Mouse (Mus musculus): ENCODE measurements around the gene Spop. TPM values are rescaled to one million over a fixed set of nuclear protein-coding genes. Genes with fewer than 3 reads are reported as not detected.

Gene Spop
- total and polyA plus RNA-seq, 3 experiments: 69.3 to 170 (median 155) TPM

DNA sequence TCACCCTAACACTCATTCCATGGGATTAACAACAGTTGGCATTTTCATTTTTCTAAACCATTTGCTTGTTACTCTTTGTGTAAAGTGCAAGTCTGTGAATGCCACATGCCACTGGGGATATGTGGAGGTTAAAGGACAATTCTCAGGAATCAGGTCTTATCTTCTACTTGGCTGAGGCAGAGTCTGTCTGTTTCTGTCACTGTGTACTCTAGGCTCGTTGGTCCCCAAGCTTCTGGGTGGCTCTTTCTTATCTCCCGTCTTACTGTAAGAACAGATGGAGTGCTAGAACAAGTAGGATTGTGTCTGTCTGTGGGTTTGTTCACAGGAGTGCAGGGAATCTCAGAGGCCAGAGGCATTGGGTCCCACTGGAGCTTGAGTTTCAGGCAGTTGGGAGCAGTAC, 17.5 kb downstream of the Spop start:
- TF ChIP-seq POLR2A (IDR thresholded peaks at IDR 0.05; ENCODE audit: insufficient read depth, low read depth, low read length) (no peak), CTCF (IDR thresholded peaks at IDR 0.05) (no peak), EP300 (IDR thresholded peaks at IDR 0.05; ENCODE audit: insufficient read depth, low read depth, low read length) (no peak)
- peak overlapping the region; percentile 36; the same call in 1 of the 2 replicates for H3K27ac ChIP-seq
- no peak overlapping the region for H3K9ac ChIP-seq (ENCODE audit: low read depth, low read length)
- intact Hi-C loops (cut with DNase I): no loop called here
- H3K27me3 ChIP-seq (ENCODE audit: control insufficient read depth, insufficient read depth, low read length): no peaks in the 10 kb centered on the region
- no peak overlapping the region for H3K4me3 ChIP-seq
- peaks cover 7% of the 10 kb centered on the region; the same call in 1 of the 2 replicates for H3K79me2 ChIP-seq (replicated peaks; ENCODE audit: control insufficient read depth, insufficient read depth, low read length)
- peaks cover 32% of the 10 kb centered on the region for H3K36me3 ChIP-seq (ENCODE audit: control insufficient read depth, insufficient read depth, low read length)
- DNase-seq: no peak
- WGBS: 40% methylated on average over 2 of the region's 2 CpGs
- H3K4me1 ChIP-seq (ENCODE audit: control insufficient read depth, insufficient read depth, low read length): peaks cover 13% of the 10 kb centered on the region

DNA sequence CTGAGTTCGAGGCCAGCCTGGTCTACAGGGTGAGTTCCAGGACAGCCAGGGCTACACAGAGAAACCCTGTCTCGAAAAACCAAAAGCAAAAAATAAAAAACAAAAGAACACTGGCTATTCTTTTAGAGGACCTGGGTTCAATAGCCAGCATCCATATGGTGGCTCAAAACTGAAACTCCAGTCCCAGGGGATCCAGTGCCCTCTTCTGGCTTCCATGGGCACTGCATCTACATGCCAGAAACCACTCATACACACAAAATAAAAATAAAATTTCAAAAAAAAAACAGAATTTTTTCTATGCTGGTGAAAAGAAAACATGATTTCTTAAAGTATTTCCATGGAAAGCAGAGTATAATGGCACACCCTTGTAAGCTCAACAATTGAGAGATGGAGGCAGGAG, 18.3 kb downstream of the Spop start:
- Histone ChIP-seq H3K4me3 (no peak overlapping the region), H3K27me3 (ENCODE audit: control insufficient read depth, insufficient read depth, low read length) (no peaks in the 10 kb centered on the region), H3K9ac (ENCODE audit: low read depth, low read length) (no peak overlapping the region), H3K27ac (no peak overlapping the region), H3K79me2 (replicated peaks; ENCODE audit: control insufficient read depth, insufficient read depth, low read length) (peaks cover 7% of the 10 kb centered on the region; the same call in 1 of the 2 replicates), H3K4me1 (ENCODE audit: control insufficient read depth, insufficient read depth, low read length) (peaks cover 13% of the 10 kb centered on the region), H3K36me3 (ENCODE audit: control insufficient read depth, insufficient read depth, low read length) (peaks cover 32% of the 10 kb centered on the region)
- peak in 1 of 2 experiments; percentile 61 for DNase-seq
- TF ChIP-seq CTCF (IDR thresholded peaks at IDR 0.05) (peak; percentile 78), POLR2A (IDR thresholded peaks at IDR 0.05; ENCODE audit: insufficient read depth, low read depth, low read length) (no peak)
- intact Hi-C loops (cut with DNase I): loop anchor here (1.0 kb wide), 1 partner anchor 34 kb away; no protein-coding TSS in a partner anchor
- 96% methylated on average over 2 of the region's 2 CpGs for WGBS

DNA sequence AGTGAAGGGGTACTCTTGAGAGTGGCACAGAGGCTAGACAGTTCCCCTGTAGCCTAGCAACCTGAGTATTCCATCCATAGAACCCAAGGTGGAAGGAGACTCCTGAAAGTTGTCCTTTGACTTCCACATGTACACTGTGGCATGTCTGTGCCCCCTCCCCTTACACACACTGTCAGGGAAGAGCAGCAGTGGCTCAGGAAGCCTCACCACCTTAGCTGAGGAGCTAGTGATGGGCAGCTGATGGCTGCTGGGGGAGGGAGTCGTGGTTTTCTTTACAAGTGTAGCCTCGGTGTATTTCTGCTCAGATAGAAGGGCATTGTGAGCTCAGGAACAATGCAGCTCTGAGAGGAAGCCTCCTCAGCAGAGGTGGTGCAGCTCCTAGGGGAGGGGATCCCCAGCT, 31.5 kb downstream of the Spop start:
- WGBS: 16% methylated on average over 2 of the region's 2 CpGs
- Histone ChIP-seq H3K27ac (no peak overlapping the region), H3K27me3 (ENCODE audit: control insufficient read depth, insufficient read depth, low read length) (no peaks in the 10 kb centered on the region), H3K36me3 (ENCODE audit: control insufficient read depth, insufficient read depth, low read length) (peaks cover 8% of the 10 kb centered on the region), H3K4me3 (no peak overlapping the region), H3K4me1 (ENCODE audit: control insufficient read depth, insufficient read depth, low read length) (peaks cover 8% of the 10 kb centered on the region), H3K79me2 (replicated peaks; ENCODE audit: control insufficient read depth, insufficient read depth, low read length) (peaks cover 7% of the 10 kb centered on the region), H3K9ac (ENCODE audit: low read depth, low read length) (no peak overlapping the region)
- intact Hi-C loops (cut with DNase I): no loop called here
- no peak for DNase-seq
- TF ChIP-seq EP300 (IDR thresholded peaks at IDR 0.05; ENCODE audit: insufficient read depth, low read depth, low read length) (no peak), POLR2A (IDR thresholded peaks at IDR 0.05; ENCODE audit: insufficient read depth, low read depth, low read length) (no peak), CTCF (IDR thresholded peaks at IDR 0.05) (no peak)

DNA sequence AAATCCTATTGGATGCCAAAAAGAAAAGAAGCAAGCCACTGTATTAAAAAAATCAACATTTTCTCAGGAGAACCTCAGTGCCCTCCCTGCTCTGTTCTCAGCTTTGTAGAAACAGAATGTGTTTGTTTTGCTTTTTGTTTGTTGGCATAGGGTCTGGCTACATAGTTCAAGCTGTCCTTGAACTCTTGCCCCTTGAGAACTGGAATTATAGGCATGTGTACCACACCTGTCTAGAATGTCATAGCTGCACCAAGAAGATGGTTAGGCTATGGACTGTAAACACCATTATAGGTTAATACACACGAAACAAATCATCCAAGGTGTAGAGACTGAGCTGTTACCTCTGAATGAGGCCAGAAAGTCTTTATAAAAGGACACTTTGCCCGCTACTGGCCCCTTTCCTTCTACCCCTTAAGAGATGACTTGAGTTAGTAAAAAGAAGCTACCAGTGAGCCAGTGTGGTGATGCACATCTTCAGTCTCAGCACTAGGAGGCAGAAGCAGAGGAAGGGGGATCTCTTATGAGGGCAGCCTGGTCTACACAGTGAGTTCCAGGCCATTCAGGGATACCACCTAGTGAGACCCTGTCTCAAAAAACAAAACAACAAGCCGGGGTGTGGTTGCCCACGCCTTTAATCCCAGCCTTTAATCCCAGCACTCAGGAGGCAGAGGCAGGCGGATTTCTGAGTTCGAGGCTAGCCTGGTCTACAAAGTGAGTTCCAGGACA, 32.9 kb downstream of the Spop start:
- Histone ChIP-seq H3K4me1 (ENCODE audit: control insufficient read depth, insufficient read depth, low read length) (peaks cover 8% of the 10 kb centered on the region), H3K79me2 (replicated peaks; ENCODE audit: control insufficient read depth, insufficient read depth, low read length) (peaks cover 9% of the 10 kb centered on the region), H3K36me3 (ENCODE audit: control insufficient read depth, insufficient read depth, low read length) (peaks cover 8% of the 10 kb centered on the region), H3K27me3 (ENCODE audit: control insufficient read depth, insufficient read depth, low read length) (no peaks in the 10 kb centered on the region), H3K27ac (no peak overlapping the region), H3K9ac (ENCODE audit: low read depth, low read length) (no peak overlapping the region), H3K4me3 (no peak overlapping the region)
- WGBS: 98% methylated on average over 6 of the region's 6 CpGs
- intact Hi-C loops (cut with DNase I): no loop called here
- no peak for TF ChIP-seq EP300 (IDR thresholded peaks at IDR 0.05; ENCODE audit: insufficient read depth, low read depth, low read length)
- no peak for TF ChIP-seq CTCF (IDR thresholded peaks at IDR 0.05)
- TF ChIP-seq POLR2A (IDR thresholded peaks at IDR 0.05; ENCODE audit: insufficient read depth, low read depth, low read length): no peak
- no peak for DNase-seq

DNA sequence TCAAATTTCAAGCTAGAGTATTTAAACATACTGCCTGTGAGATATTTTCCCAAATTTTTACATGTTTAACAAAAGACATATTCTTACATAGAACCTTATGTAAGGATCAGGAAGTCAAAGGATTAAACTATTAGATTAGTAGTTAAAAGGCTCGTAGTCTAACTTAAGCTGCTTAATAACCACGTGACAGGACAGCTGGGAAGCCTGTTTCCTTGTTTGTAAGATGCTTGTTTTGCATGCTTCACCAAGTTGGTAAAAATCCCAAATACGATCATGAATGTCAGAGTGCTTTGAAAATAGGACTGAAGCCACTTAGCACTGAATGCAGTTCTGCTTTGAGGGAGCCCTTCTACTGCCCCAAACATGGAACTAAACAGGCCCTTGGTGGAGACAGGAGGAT, 34.5 kb downstream of the Spop start:
- no peak overlapping the region for H3K4me3 ChIP-seq
- 73% methylated on average over 3 of the region's 3 CpGs for WGBS
- DNase-seq: no peak
- peaks cover 5% of the 10 kb centered on the region for H3K36me3 ChIP-seq (ENCODE audit: control insufficient read depth, insufficient read depth, low read length)
- H3K79me2 ChIP-seq (replicated peaks; ENCODE audit: control insufficient read depth, insufficient read depth, low read length): peaks cover 7% of the 10 kb centered on the region
- TF ChIP-seq CTCF (IDR thresholded peaks at IDR 0.05): no peak
- no peak for TF ChIP-seq POLR2A (IDR thresholded peaks at IDR 0.05; ENCODE audit: insufficient read depth, low read depth, low read length)
- TF ChIP-seq EP300 (IDR thresholded peaks at IDR 0.05; ENCODE audit: insufficient read depth, low read depth, low read length): no peak
- intact Hi-C loops (cut with DNase I): no loop called here
- H3K4me1 ChIP-seq (ENCODE audit: control insufficient read depth, insufficient read depth, low read length): peaks cover 8% of the 10 kb centered on the region
- H3K27me3 ChIP-seq (ENCODE audit: control insufficient read depth, insufficient read depth, low read length): no peaks in the 10 kb centered on the region
- no peak overlapping the region for H3K27ac ChIP-seq
- no peak overlapping the region for H3K9ac ChIP-seq (ENCODE audit: low read depth, low read length)

DNA sequence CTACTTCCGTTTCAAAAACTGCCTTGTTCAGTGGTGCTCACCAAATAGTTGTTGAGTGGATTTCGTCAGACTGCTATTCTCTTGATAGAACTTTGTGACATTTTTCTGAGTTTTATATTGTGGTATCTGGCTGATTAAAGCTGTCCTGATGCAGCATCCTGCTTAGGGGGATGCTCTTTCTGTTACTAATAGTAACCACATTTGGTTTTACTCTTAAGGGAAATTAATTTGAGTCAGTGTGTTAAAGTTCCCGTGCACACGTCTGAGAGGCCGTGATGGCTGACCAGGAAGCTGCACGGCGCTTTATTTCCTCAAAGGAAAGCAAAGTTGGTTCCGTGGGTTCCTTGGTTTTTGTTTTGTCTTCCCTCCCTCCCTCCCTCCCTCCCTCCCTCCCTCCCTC, 41.5 kb downstream of the Spop start:
- Histone ChIP-seq H3K4me1 (ENCODE audit: control insufficient read depth, insufficient read depth, low read length) (peaks cover 3% of the 10 kb centered on the region), H3K9ac (ENCODE audit: low read depth, low read length) (no peak overlapping the region), H3K27ac (no peak overlapping the region), H3K36me3 (ENCODE audit: control insufficient read depth, insufficient read depth, low read length) (peaks cover 8% of the 10 kb centered on the region; the same call in 1 of the 2 replicates), H3K4me3 (no peak overlapping the region), H3K79me2 (replicated peaks; ENCODE audit: control insufficient read depth, insufficient read depth, low read length) (peaks cover 3% of the 10 kb centered on the region; the same call in 1 of the 2 replicates), H3K27me3 (ENCODE audit: control insufficient read depth, insufficient read depth, low read length) (no peaks in the 10 kb centered on the region)
- DNase-seq: no peak
- TF ChIP-seq EP300 (IDR thresholded peaks at IDR 0.05; ENCODE audit: insufficient read depth, low read depth, low read length): no peak
- no peak for TF ChIP-seq CTCF (IDR thresholded peaks at IDR 0.05)
- TF ChIP-seq POLR2A (IDR thresholded peaks at IDR 0.05; ENCODE audit: insufficient read depth, low read depth, low read length): no peak
- whole genome bisulfite sequencing: 38% methylated on average over 8 of the region's 8 CpGs
- intact Hi-C loops (cut with DNase I): no loop called here

Data from heart, adult 2 months (tissue).